Mouse (Mus musculus): ENCODE results near the gene Akt3. TPM values are rescaled to one million over a fixed set of nuclear protein-coding genes. Genes with fewer than 3 reads are reported as not detected.
A peak's percentile ranks its signal among the peaks of the same experiment; 100 is the strongest.

Gene Akt3
- polyA plus RNA-seq, 1 experiment from 2014 or later: 4.2 TPM

- 58% methylated on average over 33 of the region's 33 CpGs for WGBS
- Histone ChIP-seq H3K4me2 (replicated peaks) (peak overlapping the region; percentile 57), H3K4me3 (replicated peaks) (peak overlapping the region; percentile 34), H3K9me3 (no peaks in the 10 kb centered on the region), H3K4me1 (replicated peaks) (peaks cover 8% of the 10 kb centered on the region; the same call in 1 of the 2 replicates), H3K9ac (peak overlapping the region; percentile 47), H3K36me3 (no peaks in the 10 kb centered on the region), H3K27ac (peak overlapping the region; percentile 48), H3K27me3 (replicated peaks) (no peaks in the 10 kb centered on the region)
- ATAC-seq: peak; percentile 88
Measured at GRCm38 (mm10) chr1:176997711-176998689, 260.0 kb downstream of the Akt3 start.

GRCm38 (mm10) chr1:176997254-176997653, 260.7 kb downstream of the Akt3 start:
- H3K4me3 ChIP-seq (replicated peaks): no peak overlapping the region
- H3K4me1 ChIP-seq (replicated peaks): peaks cover 8% of the 10 kb centered on the region; the same call in 1 of the 2 replicates
- no peak overlapping the region for H3K27ac ChIP-seq
- H3K4me2 ChIP-seq (replicated peaks): peak overlapping the region; percentile 57; the same call in 1 of the 2 replicates
- no peaks in the 10 kb centered on the region for H3K36me3 ChIP-seq
- H3K9me3 ChIP-seq: no peaks in the 10 kb centered on the region
- no peak for ATAC-seq
- H3K9ac ChIP-seq: no peak overlapping the region
- WGBS: 66% methylated on average over 6 of the region's 6 CpGs
- no peaks in the 10 kb centered on the region for H3K27me3 ChIP-seq (replicated peaks)

- no peak for ATAC-seq
- Histone ChIP-seq H3K4me1 (replicated peaks) (peaks cover 8% of the 10 kb centered on the region; the same call in 1 of the 2 replicates), H3K4me2 (replicated peaks) (peak overlapping the region; percentile 39), H3K27me3 (replicated peaks) (no peaks in the 10 kb centered on the region), H3K4me3 (replicated peaks) (no peak overlapping the region), H3K27ac (no peak overlapping the region), H3K9ac (no peak overlapping the region), H3K36me3 (no peaks in the 10 kb centered on the region), H3K9me3 (no peaks in the 10 kb centered on the region)
- WGBS: 40% methylated on average over 16 of the region's 16 CpGs
Measured at GRCm38 (mm10) chr1:176996630-176997201, 261.3 kb downstream of the Akt3 start.

- 91% methylated on average over 3 of the region's 3 CpGs for WGBS
- Histone ChIP-seq H3K4me3 (replicated peaks) (no peak overlapping the region), H3K27ac (no peak overlapping the region), H3K4me2 (replicated peaks) (no peak overlapping the region), H3K27me3 (replicated peaks) (no peaks in the 10 kb centered on the region), H3K36me3 (no peaks in the 10 kb centered on the region), H3K9me3 (no peaks in the 10 kb centered on the region), H3K9ac (no peak overlapping the region), H3K4me1 (replicated peaks) (peaks cover 8% of the 10 kb centered on the region; the same call in 1 of the 2 replicates)
- ATAC-seq: no peak
Measured at GRCm38 (mm10) chr1:176996166-176996565, 261.8 kb downstream of the Akt3 start.

- H3K9ac ChIP-seq: no peak overlapping the region
- no peaks in the 10 kb centered on the region for H3K27me3 ChIP-seq (replicated peaks)
- no peak overlapping the region for H3K4me3 ChIP-seq (replicated peaks)
- H3K27ac ChIP-seq: peak overlapping the region; percentile 18
- 72% methylated on average over 4 of the region's 4 CpGs for WGBS
- peaks cover 8% of the 10 kb centered on the region; the same call in 1 of the 2 replicates for H3K4me1 ChIP-seq (replicated peaks)
- no peak overlapping the region for H3K4me2 ChIP-seq (replicated peaks)
- H3K36me3 ChIP-seq: no peaks in the 10 kb centered on the region
- ATAC-seq: peak; percentile 39; the same call in 1 of the 2 replicates
- H3K9me3 ChIP-seq: no peaks in the 10 kb centered on the region
Measured at GRCm38 (mm10) chr1:176995419-176995775, 262.6 kb downstream of the Akt3 start.

GRCm38 (mm10) chr1:176994707-176995418, 263.1 kb downstream of the Akt3 start:
- no peak for ATAC-seq
- peaks cover 8% of the 10 kb centered on the region; the same call in 1 of the 2 replicates for H3K4me1 ChIP-seq (replicated peaks)
- H3K4me3 ChIP-seq (replicated peaks): no peak overlapping the region
- H3K27ac ChIP-seq: peak overlapping the region; percentile 18; the same call in 1 of the 2 replicates
- no peaks in the 10 kb centered on the region for H3K36me3 ChIP-seq
- WGBS: 58% methylated on average over 11 of the region's 11 CpGs
- no peak overlapping the region for H3K4me2 ChIP-seq (replicated peaks)
- no peaks in the 10 kb centered on the region for H3K27me3 ChIP-seq (replicated peaks)
- H3K9ac ChIP-seq: no peak overlapping the region
- H3K9me3 ChIP-seq: no peaks in the 10 kb centered on the region

GRCm38 (mm10) chr1:176994087-176994486, 263.9 kb downstream of the Akt3 start:
- H3K27ac ChIP-seq: no peak overlapping the region

GRCm38 (mm10) chr1:176993141-176994010, 264.6 kb downstream of the Akt3 start:
- H3K4me1 ChIP-seq (replicated peaks): peaks cover 8% of the 10 kb centered on the region; the same call in 1 of the 2 replicates
- H3K36me3 ChIP-seq: no peaks in the 10 kb centered on the region
- no peak for ATAC-seq
- no peak overlapping the region for H3K4me3 ChIP-seq (replicated peaks)
- no peaks in the 10 kb centered on the region for H3K9me3 ChIP-seq
- WGBS: 77% methylated on average over 18 of the region's 18 CpGs
- H3K9ac ChIP-seq: no peak overlapping the region
- no peak overlapping the region for H3K4me2 ChIP-seq (replicated peaks)
- H3K27ac ChIP-seq: no peak overlapping the region
- no peaks in the 10 kb centered on the region for H3K27me3 ChIP-seq (replicated peaks)

More at GRCm38 (mm10) chr1:176994087-176994486, 263.9 kb downstream of the Akt3 start:
- peaks cover 8% of the 10 kb centered on the region; the same call in 1 of the 2 replicates for H3K4me1 ChIP-seq (replicated peaks)
- no peak overlapping the region for H3K9ac ChIP-seq
- H3K27me3 ChIP-seq (replicated peaks): no peaks in the 10 kb centered on the region
- 60% methylated on average over 7 of the region's 7 CpGs for WGBS
- ATAC-seq: no peak
- H3K9me3 ChIP-seq: no peaks in the 10 kb centered on the region
- H3K36me3 ChIP-seq: no peaks in the 10 kb centered on the region
- no peak overlapping the region for H3K4me3 ChIP-seq (replicated peaks)
- H3K4me2 ChIP-seq (replicated peaks): no peak overlapping the region

- H3K9me3 ChIP-seq: no peaks in the 10 kb centered on the region
Measured at GRCm38 (mm10) chr1:176992517-176992916, 265.5 kb downstream of the Akt3 start.

GRCm38 (mm10) chr1:176991473-176991872, 266.5 kb downstream of the Akt3 start:
- no peak overlapping the region for H3K4me2 ChIP-seq (replicated peaks)
- H3K9ac ChIP-seq: no peak overlapping the region
- no peaks in the 10 kb centered on the region; the same call in 1 of the 2 replicates for H3K4me1 ChIP-seq (replicated peaks)
- ATAC-seq: no peak
- WGBS: 88% methylated on average over 4 of the region's 4 CpGs
- H3K27ac ChIP-seq: no peak overlapping the region
- no peaks in the 10 kb centered on the region for H3K9me3 ChIP-seq
- no peak overlapping the region for H3K4me3 ChIP-seq (replicated peaks)
- no peaks in the 10 kb centered on the region for H3K36me3 ChIP-seq
- no peaks in the 10 kb centered on the region for H3K27me3 ChIP-seq (replicated peaks)

More at GRCm38 (mm10) chr1:176992517-176992916, 265.5 kb downstream of the Akt3 start:
- no peak overlapping the region for H3K4me3 ChIP-seq (replicated peaks)
- 84% methylated on average over 8 of the region's 8 CpGs for WGBS
- no peak overlapping the region for H3K9ac ChIP-seq
- no peak for ATAC-seq
- H3K27ac ChIP-seq: no peak overlapping the region
- H3K27me3 ChIP-seq (replicated peaks): no peaks in the 10 kb centered on the region
- H3K4me2 ChIP-seq (replicated peaks): no peak overlapping the region
- H3K4me1 ChIP-seq (replicated peaks): peaks cover 4% of the 10 kb centered on the region; the same call in 1 of the 2 replicates
- H3K36me3 ChIP-seq: no peaks in the 10 kb centered on the region

GRCm38 (mm10) chr1:176986990-176987740, 270.8 kb downstream of the Akt3 start:
- no peak overlapping the region for H3K27ac ChIP-seq
- peaks cover 6% of the 10 kb centered on the region; the same call in 1 of the 2 replicates for H3K4me1 ChIP-seq (replicated peaks)
- H3K4me3 ChIP-seq (replicated peaks): no peak overlapping the region
- H3K9ac ChIP-seq: no peak overlapping the region
- H3K4me2 ChIP-seq (replicated peaks): no peak overlapping the region
- H3K9me3 ChIP-seq: no peaks in the 10 kb centered on the region
- 65% methylated on average over 6 of the region's 6 CpGs for WGBS
- ATAC-seq: no peak
- H3K36me3 ChIP-seq: no peaks in the 10 kb centered on the region
- H3K27me3 ChIP-seq (replicated peaks): no peaks in the 10 kb centered on the region
